Mouse (Mus musculus) cerebellum, adult 9-10 months (tissue): ENCODE measurements around the gene Adra2b.

Experiments
- DNase-seq: peaks from one replicate; pipeline ENCODE4 v3.0.0; 2022

Gene Adra2b

GRCm38 (mm10) chr2:127339262-127339661, 23.7 kb upstream of the Adra2b start:
- no peak for DNase-seq

DNA sequence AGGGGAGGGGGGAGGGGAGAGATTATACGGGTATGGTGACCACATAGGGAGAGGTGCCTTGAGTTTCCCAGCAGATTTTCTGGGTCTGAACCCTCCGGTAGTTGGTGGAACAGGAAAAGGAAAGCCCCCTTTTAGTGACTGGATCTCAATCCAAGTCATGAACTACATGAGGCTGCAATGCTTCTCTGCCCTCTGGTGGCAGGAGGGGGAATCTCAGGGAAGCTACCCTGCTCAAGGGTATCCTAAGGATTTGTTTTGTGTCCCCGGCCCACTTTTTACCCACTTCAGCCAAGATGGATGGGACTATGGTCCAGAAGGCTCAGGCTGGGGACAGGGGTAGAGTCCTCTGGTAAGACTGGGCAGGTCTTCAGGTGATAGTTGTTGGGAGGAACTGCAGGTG, 21.8 kb upstream of the Adra2b start:
- DNase-seq = peak; percentile 51

DNA sequence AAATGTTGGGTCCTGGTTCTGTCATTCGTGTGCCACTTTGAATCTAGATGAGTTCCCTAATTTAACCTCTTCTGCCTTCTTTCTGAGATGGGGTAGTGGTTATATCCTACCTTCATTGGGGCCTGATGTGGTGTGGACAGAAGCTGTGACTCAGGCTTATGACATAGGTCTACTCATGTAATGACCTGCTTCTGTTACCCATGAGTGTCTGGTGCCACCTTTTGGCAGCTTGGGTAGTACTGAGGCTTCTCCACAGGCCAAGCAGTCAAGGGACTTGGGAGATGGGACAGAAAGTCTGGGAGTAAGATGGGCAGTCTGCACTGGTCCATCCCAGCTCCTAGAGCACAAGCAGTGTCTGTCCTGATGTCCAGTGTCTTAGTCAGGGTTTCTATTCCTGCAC, 16.7 kb upstream of the Adra2b start:
- no peak for DNase-seq

DNA sequence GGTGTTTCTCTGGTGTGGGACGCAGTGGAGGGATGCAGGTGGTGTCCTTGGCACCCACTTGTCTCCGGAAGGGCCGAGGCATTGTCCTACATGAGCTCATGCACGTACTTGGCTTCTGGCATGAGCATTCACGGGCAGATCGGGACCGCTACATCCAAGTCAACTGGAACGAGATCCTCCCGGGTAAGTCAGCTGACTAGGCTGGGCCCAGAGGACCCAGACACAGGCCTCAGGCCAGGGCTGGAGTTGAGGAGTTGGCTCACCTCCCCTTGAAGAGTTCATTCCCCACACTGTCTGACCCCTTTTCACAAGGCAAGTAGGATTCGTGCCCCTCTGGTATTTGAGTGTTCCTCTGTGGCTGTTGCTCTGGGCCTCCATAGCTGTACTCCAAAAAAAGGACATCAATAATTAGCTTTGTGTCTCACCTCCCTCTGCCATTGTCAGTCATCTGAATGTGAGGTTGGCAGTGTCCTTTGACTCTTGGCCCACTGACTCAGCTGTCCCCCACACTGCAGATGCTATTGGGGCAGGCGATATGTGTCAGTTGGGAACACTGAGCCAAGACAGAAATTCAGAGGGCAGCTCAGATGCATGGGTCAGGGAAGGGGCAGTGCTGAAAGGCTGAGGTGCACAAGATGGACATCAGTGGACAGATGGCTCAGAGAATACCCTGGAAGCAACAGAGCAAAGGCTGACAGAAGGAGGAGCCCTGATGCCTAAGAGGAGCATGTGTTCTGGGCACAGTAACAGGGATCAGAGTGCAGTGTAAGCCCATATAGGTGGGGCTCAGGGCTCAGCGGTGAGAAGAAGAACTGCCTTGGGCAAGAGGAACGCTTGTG, 15.6 kb upstream of the Adra2b start:
- DNase-seq = no peak

GRCm38 (mm10) chr2:127353881-127354280, 9.1 kb upstream of the Adra2b start:
- no peak for DNase-seq

GRCm38 (mm10) chr2:127363282-127363652, 259 bp downstream of the Adra2b start:
- DNase-seq = no peak

DNA sequence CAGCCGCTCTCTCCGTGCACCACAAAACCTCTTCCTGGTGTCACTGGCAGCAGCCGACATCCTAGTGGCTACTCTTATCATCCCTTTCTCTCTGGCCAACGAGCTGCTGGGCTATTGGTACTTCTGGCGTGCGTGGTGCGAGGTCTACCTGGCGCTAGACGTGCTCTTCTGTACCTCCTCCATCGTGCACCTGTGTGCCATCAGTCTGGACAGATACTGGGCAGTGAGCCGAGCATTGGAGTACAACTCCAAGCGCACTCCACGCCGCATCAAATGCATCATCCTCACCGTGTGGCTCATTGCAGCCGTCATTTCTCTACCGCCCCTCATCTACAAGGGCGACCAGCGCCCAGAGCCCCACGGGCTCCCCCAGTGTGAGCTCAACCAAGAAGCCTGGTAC, 688 bp downstream of the Adra2b start:
- DNase-seq = no peak

DNA sequence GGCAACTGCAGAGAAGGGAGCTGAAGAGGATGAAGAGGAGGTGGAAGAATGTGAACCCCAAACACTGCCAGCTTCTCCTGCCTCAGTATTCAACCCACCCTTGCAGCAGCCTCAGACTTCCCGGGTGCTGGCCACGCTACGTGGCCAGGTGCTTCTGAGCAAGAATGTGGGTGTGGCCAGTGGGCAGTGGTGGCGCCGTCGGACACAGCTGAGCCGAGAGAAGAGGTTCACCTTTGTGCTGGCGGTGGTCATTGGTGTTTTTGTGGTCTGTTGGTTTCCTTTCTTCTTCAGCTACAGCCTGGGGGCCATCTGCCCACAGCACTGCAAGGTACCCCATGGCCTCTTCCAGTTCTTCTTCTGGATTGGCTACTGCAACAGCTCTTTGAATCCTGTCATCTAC, 1.4 kb downstream of the Adra2b start:
- no peak for DNase-seq

DNA sequence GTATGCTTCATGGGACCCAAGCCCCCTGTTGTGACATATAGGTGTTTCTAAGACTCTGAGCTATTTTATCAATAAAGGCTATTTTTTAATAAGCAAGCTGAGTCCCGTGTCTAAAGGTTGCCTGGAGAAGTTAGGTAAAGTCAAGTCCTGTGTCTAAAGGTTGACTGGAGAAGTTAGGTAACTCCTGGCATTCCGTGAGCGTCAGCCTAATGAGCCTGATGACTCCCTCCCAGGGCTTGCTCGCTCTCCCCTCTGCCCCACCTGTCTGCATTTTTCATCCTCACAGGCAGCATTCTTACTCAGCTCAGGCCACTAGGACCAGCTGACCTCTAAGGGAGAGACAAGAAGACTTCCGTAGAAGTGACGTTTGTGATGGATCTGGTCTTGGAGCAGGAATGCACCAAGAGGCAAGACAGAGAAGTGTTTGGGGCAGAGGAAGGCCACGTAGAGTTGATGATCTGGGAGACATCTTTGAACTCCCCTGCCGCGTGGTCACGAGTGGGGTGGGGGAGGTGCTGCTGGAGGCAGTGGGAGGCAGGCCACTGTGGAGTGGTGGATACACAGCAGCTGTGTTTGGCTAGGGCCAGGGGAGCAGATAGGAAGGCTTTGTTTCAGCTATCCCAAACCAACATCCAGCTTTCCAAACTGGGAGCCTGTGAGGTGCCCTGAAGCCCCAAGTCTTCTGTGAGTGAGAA, 4.3 kb downstream of the Adra2b start:
- no peak for DNase-seq

DNA sequence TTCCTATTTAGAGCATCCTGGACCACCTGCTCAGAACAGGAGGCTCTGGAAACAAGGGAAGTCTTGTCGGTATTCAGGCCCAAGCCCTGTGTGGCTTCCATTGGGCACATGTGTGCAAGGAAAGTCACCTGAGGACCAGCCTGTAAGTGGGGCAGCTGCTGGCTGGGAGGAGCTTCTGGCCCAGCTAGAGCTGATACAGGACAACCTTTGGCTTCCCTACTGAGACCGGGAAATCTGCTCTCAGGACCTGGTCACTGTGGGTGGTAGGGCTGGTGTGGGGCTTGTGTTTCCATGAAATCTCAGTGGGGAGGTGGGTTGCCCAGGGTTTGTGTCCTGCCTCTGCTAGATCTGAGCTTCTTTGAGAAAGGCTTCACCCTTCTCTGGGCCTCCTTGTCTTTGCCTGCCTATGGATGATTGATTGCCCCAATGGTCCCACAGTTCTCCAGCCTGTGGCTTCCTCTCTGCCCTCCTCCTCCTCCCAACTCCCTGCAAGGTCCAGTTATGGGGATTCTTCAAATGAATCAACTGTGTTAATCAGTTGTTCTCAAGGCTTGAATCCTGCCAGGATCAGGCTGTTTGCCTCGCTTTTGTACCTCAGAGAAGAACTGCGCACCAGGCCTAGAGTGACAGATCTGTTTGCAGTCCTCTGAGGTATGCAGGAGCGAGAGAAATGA, 6.8 kb downstream of the Adra2b start:
- no peak for DNase-seq

DNA sequence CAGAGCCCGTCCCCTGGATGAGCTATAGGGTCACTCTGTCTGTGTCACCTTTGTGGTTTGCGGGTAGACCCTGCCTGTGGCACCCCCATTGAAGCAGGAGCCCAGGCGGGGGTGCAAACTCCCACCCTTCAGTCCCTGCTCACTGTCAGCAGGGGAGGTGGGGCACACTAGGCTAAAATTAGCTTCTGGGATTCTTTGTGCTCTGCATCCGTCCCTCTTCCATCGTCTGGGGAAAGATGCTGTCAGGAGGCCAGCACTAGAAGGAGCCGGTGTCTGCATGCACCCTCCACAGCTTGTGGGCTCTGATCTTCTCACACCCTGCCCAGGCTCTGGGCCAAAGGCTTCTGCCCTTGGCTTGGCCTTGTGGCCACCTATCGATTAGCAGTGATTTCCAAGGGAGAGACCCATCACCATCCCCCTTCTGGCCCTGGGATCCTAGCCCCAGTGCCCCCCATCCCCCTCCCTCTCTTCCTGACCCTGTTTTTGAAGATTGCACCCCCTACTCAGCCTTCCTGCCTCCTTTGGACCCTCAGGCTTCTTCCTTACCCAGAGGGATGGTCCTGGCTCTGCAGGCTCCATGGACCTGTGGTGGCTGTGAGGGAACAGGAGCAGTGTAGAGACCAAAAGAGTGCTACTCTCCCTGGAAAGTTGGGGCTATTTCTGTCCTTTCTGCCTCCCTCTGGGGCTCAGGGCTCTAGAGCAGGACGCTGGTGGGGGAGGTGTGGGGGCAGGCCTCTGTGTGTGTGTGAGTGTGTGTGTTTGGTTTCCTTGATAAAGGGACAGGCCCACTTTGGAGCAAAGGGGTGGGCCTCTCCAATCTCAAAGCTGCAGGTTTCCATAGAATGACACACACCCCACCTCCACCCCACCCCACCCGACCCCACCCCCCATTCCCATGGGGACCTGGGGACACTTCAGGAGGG, 7.8 kb downstream of the Adra2b start:
- DNase-seq = no peak

DNA sequence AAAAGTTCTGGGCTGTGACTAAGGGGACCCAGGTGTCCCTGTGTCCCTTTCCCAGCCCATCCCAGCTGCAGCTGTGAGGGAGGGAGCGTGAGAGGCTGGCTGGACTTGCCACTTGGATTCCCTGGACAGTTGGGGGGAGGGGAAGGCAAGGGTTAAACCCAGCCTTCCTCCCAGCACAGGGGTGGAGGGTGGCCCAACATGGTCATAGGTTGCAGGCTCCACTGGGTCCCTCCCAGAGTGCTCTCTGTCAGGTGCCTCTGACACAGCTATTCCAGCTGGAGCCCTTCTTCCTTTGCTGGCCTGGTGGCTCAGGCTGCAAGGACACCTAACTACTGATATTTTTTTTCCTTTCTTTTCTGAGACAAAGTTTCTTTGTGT, 8.5 kb downstream of the Adra2b start:
- no peak for DNase-seq

DNA sequence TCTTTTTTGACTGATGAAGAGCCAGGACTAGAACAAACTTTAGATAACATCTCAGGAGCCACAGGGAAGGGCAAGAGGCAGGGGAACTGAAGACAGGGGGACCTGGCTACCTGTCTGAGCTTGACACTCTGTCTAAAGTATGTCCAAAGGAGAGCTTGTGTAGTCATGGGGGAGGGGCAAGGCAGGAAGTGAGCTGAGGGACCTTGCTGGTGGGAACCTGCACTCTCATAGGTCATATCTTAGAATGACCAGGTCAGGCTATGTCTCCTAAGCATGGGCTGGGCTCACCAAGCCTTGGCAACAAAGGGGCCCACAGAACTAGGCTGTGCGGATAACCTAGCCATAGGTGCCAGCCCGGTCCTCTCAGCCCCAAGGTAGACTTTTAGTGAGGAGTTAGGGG, 9.1 kb downstream of the Adra2b start:
- DNase-seq = no peak

DNA sequence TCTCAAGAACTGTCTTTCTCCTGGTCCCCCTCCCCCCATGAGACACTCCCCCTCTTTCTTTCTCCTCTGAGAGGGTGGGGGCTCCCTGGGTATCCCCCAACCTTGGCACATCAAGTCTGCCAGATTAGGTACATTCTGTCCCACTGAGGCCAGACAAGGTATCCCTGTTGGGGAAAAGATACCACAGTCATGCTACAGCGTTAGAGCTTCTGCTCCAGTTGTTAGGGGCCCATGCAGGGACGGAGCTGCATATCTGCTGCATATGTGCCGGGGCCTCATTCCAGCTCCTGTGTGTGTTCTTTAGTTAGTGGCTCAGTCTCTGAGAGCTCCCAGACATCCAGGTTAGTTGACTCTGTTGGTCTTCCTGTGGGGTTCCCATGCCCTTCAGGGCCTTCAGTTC, 11.1 kb downstream of the Adra2b start:
- no peak for DNase-seq

DNA sequence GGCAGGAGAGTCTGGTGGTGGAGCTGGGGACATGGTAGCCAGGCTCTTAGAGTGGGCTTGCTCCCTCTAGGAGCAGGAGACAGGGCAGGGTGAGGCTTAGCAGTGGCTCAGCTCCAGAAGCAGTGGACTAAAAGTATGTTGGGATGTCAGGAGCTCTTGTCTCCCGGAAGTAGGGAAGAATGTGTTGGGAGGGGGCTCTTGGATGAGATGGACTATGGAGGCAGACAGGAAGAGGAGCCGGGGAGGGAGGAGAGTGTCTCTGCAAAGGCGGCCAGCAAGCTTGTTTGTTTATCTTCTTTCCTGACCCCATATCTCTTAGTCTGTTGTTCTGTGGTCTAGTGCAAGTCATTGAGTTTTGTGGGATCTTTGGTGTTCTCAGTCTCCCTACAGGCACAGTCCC, 12.1 kb downstream of the Adra2b start:
- DNase-seq = no peak

DNA sequence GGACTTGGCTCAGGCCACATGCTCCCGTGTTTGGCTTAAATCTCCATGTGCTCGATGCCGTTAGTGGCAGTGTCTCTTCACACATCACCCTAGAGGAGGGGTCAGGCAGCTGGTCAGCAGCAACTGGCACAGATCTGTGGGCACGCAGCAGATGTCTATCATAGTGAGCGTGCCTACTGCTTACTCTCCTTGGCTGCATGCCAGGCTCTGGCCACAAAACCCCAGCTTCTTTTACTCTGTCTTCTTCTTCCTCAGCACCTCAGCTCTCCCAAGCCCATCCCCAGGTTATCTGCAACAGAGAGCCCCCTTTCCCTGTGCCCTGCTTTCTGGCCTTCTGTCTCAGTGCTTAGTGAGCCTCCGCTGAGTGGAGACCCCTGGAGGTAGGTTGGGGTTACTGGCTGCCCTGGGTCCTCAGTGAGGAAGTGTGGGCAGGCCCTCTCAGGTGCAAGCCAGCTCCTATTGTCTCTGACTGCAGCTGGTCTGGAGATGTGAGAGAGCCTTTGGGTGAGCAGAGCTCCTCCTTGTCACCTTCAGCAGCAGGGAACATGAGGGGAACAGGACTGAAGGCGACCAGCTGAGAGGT, 12.8 kb downstream of the Adra2b start:
- no peak for DNase-seq

GRCm38 (mm10) chr2:127376423-127377051, 13.5 kb downstream of the Adra2b start:
- DNase-seq = no peak

DNA sequence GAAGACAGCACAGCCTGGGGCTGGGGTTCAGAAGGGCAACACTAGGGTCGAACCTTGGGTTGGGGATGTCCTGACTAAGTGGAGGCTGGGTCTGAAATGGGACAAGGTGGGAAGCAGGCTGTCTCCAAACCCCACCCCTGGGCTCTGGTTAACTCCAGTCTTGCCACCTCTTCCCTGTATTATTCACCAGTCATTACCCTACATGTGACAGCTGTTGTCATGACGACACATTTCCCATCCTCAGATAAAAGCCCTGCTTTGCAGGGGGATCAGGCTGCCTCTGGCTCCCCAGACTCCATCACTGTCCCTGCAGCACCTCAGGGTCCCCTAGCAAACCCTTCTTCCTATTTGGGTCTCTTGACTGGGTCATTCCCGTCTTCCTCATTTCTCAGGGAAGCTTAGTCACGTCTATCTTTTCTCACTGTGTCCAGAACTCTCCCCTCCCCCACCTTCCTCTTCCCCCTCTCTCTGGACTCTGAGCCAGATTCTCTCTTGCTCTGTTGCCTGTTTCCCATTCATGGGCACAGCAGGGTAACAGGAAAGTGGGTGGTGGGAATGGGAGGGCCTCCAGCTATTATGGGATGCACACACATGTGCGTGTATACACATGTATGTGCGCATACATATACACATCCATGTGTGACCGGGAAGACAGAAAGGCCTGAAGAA, 15.1 kb downstream of the Adra2b start:
- DNase-seq = no peak

GRCm38 (mm10) chr2:127378611-127378990, 15.6 kb downstream of the Adra2b start:
- DNase-seq = no peak

- no peak for DNase-seq
These were observed 16.2 kb downstream of the Adra2b start for GRCm38 (mm10) chr2:127379250-127379649.

GRCm38 (mm10) chr2:127383881-127384280, 20.9 kb downstream of the Adra2b start:
- DNase-seq = no peak

- DNase-seq = no peak
These were observed 24.5 kb downstream of the Adra2b start for GRCm38 (mm10) chr2:127387521-127387920.
